Mouse (Mus musculus): ENCODE measurements at regions not wholly inside any gene's neighbourhood (a gene's known extent, or its start where the extent isn't known, plus 50 kb on each side); places are given as distances from the start of the nearest gene placed in this dataset.

GRCm38 (mm10) chr11:34941486-34942456 is 108.3 kb upstream of the Spdl1 start:
- TF ChIP-seq CTCF (IDR thresholded peaks at IDR 0.05; ENCODE audit: borderline replicate concordance, extremely low read depth, insufficient read depth, insufficient read length) = no peak
- TF ChIP-seq POLR2A (IDR thresholded peaks at IDR 0.05; ENCODE audit: borderline replicate concordance, extremely low read depth, insufficient read depth, insufficient read length, poor library complexity, severe bottlenecking) = no peak
